Mouse (Mus musculus): Measurements from ENCODE around the gene Trp73.

The Trp73 gene

GRCm38 (mm10) chr4:154142211-154143040 is 2.4 kb upstream of the Trp73 start, which contains the start of gene Wrap73:
Gene Wrap73, plus strand, starts transcription at chr4:154142372.
- under 1% methylated on average over 49 of the region's 49 CpGs for WGBS

- WGBS: 3% methylated on average over 42 of the region's 42 CpGs
Observed at GRCm38 (mm10) chr4:154141009-154141867, 1.2 kb upstream of the Trp73 start.

GRCm38 (mm10) chr4:154140213-154141008 is 403 bp upstream of the Trp73 start:
- WGBS: 2% methylated on average over 46 of the region's 46 CpGs

- under 1% methylated on average over 59 of the region's 59 CpGs for WGBS
Observed at GRCm38 (mm10) chr4:154139671-154140181, 282 bp downstream of the Trp73 start.

GRCm38 (mm10) chr4:154137139-154137538 is 2.9 kb downstream of the Trp73 start:
- 63% methylated on average over 5 of the region's 5 CpGs for whole genome bisulfite sequencing

- 71% methylated on average over 4 of the region's 4 CpGs for whole genome bisulfite sequencing
Observed at GRCm38 (mm10) chr4:154134803-154135202, 5.2 kb downstream of the Trp73 start.

- WGBS: 86% methylated on average over 4 of the region's 4 CpGs
Observed at GRCm38 (mm10) chr4:154131894-154132293, 8.1 kb downstream of the Trp73 start.

- WGBS: 84% methylated on average over 3 of the region's 3 CpGs
Observed at GRCm38 (mm10) chr4:154127273-154127672, 12.7 kb downstream of the Trp73 start.

- WGBS: 80% methylated on average over 5 of the region's 5 CpGs
Observed at GRCm38 (mm10) chr4:154125202-154125601, 14.8 kb downstream of the Trp73 start.

- 86% methylated on average over 6 of the region's 6 CpGs for WGBS
Observed at GRCm38 (mm10) chr4:154123553-154123952, 16.5 kb downstream of the Trp73 start.

- WGBS: 79% methylated on average over 7 of the region's 7 CpGs
Observed at GRCm38 (mm10) chr4:154122374-154122773, 17.6 kb downstream of the Trp73 start.

- 80% methylated on average over 11 of the region's 11 CpGs for WGBS
Observed at GRCm38 (mm10) chr4:154121800-154122199, 18.2 kb downstream of the Trp73 start.

GRCm38 (mm10) chr4:154119208-154119607 is 20.8 kb downstream of the Trp73 start:
- 87% methylated on average over 9 of the region's 9 CpGs for WGBS

GRCm38 (mm10) chr4:154118782-154119181 is 21.2 kb downstream of the Trp73 start:
- 78% methylated on average over 9 of the region's 9 CpGs for WGBS

- WGBS: 56% methylated on average over 7 of the region's 7 CpGs
Observed at GRCm38 (mm10) chr4:154116421-154116820, 23.6 kb downstream of the Trp73 start.

GRCm38 (mm10) chr4:154109850-154110243 is 30.2 kb downstream of the Trp73 start:
- 69% methylated on average over 11 of the region's 11 CpGs for WGBS

- 30% methylated on average over 18 of the region's 18 CpGs for WGBS
Observed at GRCm38 (mm10) chr4:154109216-154109849, 30.7 kb downstream of the Trp73 start.

GRCm38 (mm10) chr4:154106497-154107061 is 33.4 kb downstream of the Trp73 start:
- 83% methylated on average over 13 of the region's 13 CpGs for WGBS

GRCm38 (mm10) chr4:154105381-154106001 is 34.5 kb downstream of the Trp73 start:
- WGBS: 27% methylated on average over 20 of the region's 20 CpGs

- WGBS: 94% methylated on average over 10 of the region's 10 CpGs
Observed at GRCm38 (mm10) chr4:154103912-154104311, 36.1 kb downstream of the Trp73 start.
